Mouse (Mus musculus): ENCODE results near the gene Gm28635. TPM values are rescaled to one million over a fixed set of nuclear protein-coding genes. Genes with fewer than 3 reads are reported as not detected.
"Not testable (repeated sequence)": the region's sequence is repeated elsewhere in the genome, so short reads cannot be mapped to it uniquely, and the experiment has no call there.

Gene Gm28635
- polyA plus RNA-seq, 1 experiment from 2014 or later = not detected

DNA sequence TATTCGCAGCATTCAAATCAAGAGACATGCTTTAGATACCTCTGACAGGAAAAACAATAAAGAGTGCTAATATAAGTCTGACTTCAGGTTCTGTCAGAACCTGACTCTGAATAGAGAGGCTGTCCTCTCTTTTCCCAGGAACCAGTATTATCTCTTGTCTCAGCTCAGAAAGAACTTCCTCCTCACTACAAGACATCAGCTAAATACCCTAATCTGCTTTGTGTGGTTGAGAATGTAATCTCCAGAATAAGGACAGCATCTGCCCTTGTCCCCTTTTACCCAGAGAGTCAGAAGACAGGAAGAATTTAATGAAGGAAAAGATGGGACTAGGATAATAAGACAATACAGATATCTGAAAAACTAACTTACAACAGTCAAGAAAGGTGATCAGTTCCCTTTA lies 25.7 kb upstream of the Gm28635 start:
- 88% methylated on average over 1 of the region's 1 CpGs for whole genome bisulfite sequencing
- Histone ChIP-seq H3K9ac (ENCODE audit: low read length) (no peak overlapping the region), H3K9me3 (ENCODE audit: control insufficient read depth, low read length) (no peaks in the 10 kb centered on the region), H3K36me3 (ENCODE audit: control insufficient read depth, insufficient read depth, low read length) (no peaks in the 10 kb centered on the region), H3K4me3 (ENCODE audit: low read depth, low read length) (no peak overlapping the region), H3K27ac (ENCODE audit: low read depth, low read length) (no peak overlapping the region), H3K4me2 (no peak overlapping the region), H3K4me1 (ENCODE audit: control insufficient read depth, insufficient read depth, low read length) (no peaks in the 10 kb centered on the region), H3K27me3 (ENCODE audit: control insufficient read depth, insufficient read depth, low read length) (no peaks in the 10 kb centered on the region)
- DNase-seq (ENCODE audit: low spot score, missing footprints) = no peak
- ATAC-seq (ENCODE audit: low FRiP score) = no peak

DNA sequence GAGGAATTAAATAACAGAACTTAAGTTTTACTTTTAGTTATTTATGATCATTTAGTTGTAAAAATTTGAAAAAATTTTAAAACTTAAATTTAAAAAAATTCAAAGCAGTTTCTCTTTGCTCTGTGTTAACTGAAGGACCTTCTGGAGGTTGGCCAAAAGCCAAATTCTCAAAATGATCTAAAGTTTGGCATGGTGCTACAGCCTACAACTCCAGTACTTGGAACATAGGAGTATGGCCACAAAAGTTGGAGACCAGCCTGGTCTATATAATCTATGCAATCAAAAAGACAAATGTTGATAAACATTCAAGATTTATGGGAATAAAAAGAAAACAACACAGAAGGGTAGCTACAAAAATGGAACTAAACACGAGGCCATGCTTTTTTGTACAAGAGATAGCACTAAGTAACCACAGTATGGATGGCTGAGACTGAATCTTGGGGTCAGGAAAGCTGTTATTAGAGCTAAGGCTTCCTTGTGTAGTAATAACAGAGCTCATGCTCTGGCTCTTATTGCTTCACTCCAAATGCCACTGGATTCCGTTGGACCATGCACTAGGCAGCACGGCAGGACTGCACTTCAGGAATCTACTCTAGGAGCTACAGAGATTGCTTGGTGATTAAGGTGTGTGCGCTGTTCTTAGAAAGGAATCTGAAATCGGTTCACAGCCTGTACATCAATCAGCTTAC lies 17.3 kb upstream of the Gm28635 start:
- Histone ChIP-seq H3K4me1 (ENCODE audit: control insufficient read depth, insufficient read depth, low read length) (no peaks in the 10 kb centered on the region), H3K9me3 (ENCODE audit: control insufficient read depth, low read length) (no peaks in the 10 kb centered on the region), H3K4me2 (no peak overlapping the region), H3K36me3 (ENCODE audit: control insufficient read depth, insufficient read depth, low read length) (peaks cover 13% of the 10 kb centered on the region; the same call in 1 of the 2 replicates), H3K27ac (ENCODE audit: low read depth, low read length) (no peak overlapping the region), H3K9ac (ENCODE audit: low read length) (no peak overlapping the region), H3K27me3 (ENCODE audit: control insufficient read depth, insufficient read depth, low read length) (no peaks in the 10 kb centered on the region), H3K4me3 (ENCODE audit: low read depth, low read length) (no peak overlapping the region)
- no peak for DNase-seq (ENCODE audit: low spot score, missing footprints)
- no peak for ATAC-seq (ENCODE audit: low FRiP score)
- 92% methylated on average over 5 of the region's 5 CpGs for WGBS

DNA sequence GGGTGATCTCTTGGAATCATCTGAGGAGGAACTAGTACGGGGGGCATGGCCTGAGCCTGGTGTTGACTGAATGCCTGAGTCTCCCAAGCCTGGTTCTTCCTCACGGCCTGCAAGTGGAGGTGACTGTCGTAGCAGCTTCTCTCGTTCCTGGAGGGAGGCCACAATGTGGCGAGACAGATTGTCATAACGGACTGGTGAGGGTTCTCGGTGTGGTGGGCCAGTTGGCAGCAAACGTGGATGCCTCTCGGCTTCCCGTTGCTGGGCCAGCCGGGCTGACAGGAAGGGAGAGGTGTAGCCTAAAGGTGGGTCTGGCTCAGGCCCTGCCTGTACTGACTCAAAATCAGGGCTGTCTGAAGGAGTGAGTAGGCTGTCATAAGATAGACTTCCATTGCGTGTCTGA lies 12.2 kb upstream of the Gm28635 start:
- no peak overlapping the region for H3K4me2 ChIP-seq
- no peaks in the 10 kb centered on the region for H3K9me3 ChIP-seq (ENCODE audit: control insufficient read depth, low read length)
- H3K4me3 ChIP-seq (ENCODE audit: low read depth, low read length) = no peak overlapping the region
- H3K27me3 ChIP-seq (ENCODE audit: control insufficient read depth, insufficient read depth, low read length) = no peaks in the 10 kb centered on the region
- 95% methylated on average over 12 of the region's 12 CpGs for WGBS
- H3K9ac ChIP-seq (ENCODE audit: low read length) = no peak overlapping the region
- H3K27ac ChIP-seq (ENCODE audit: low read depth, low read length) = no peak overlapping the region
- DNase-seq (ENCODE audit: low spot score, missing footprints) = no peak
- no peaks in the 10 kb centered on the region for H3K4me1 ChIP-seq (ENCODE audit: control insufficient read depth, insufficient read depth, low read length)
- peaks cover 31% of the 10 kb centered on the region for H3K36me3 ChIP-seq (ENCODE audit: control insufficient read depth, insufficient read depth, low read length)
- 0 out of 2 replicates have a peak, but pooled peaks have one; percentile 30 for ATAC-seq (ENCODE audit: low FRiP score)

DNA sequence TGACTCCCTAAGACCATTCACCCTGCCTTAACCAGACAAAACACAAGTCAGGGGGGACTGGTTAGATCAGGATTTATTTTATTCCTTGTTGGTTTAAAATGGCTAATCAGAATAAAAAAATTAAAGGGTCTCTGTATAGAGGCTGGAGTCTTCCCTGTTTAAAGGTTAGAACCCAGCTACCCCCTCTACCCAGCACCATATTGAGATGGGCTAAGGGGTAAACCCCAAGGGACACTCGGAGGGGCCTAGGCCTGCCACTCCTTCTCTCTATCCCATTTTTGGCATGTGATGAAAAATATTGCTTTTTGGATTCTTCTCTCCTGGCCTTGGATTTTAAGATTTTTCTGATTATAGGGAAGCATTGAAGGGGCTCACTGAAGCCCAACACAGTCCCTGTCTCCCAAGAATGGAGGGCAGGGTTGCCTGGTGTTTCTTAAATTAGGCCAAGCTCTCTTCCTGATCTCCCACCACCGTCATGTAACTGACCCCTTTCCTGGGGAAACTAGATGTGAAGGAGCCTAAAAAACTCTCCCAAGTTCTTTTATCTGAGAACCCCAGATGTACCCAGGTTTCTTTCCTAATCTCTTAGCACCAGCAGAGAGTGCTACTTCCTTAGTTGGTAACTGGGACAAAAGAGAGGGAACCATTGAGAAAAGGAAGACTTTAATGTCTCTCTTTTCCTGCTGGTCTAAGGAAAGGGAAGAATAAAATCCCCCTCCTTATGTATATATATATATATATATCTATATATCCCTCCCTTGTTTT lies 10.4 kb upstream of the Gm28635 start:
- ATAC-seq (ENCODE audit: low FRiP score) (no peak), DNase-seq (ENCODE audit: low spot score, missing footprints) (no peak)
- Histone ChIP-seq H3K9me3 (ENCODE audit: control insufficient read depth, low read length) (no peaks in the 10 kb centered on the region), H3K4me1 (ENCODE audit: control insufficient read depth, insufficient read depth, low read length) (no peaks in the 10 kb centered on the region), H3K27ac (ENCODE audit: low read depth, low read length) (no peak overlapping the region), H3K4me2 (no peak overlapping the region), H3K36me3 (ENCODE audit: control insufficient read depth, insufficient read depth, low read length) (peaks cover 33% of the 10 kb centered on the region), H3K4me3 (ENCODE audit: low read depth, low read length) (no peak overlapping the region), H3K9ac (ENCODE audit: low read length) (no peak overlapping the region), H3K27me3 (ENCODE audit: control insufficient read depth, insufficient read depth, low read length) (no peaks in the 10 kb centered on the region)
- WGBS = 80% methylated on average over 2 of the region's 2 CpGs

DNA sequence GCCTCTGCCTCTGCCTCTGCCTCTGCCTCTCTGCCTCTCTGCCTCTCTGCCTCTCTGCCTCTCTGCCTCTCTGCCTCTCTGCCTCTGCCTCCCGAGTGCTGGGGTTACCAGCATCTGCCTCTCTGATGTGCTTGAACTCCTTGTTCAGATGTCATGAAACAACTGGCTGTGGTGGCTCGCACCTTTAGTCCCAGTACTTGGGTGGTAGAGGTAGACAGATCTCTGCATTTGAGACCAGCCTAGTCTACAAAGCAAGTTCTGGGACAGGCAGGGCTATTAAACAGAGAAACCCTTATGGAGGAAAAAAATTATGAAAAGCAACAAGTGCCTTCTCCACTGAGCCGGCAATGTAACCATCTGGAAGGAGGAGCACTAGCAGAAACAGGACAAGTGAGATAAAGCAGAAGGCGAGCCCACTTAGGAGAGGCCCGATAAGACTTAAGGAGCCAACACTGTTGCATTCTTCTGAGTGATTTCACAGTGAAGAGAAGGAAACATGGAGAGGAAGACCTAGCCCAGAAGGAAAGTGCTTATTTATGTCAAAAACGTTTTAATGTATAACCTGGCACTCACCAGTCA lies 4.9 kb upstream of the Gm28635 start:
- DNase-seq (ENCODE audit: low spot score, missing footprints) (no peak), ATAC-seq (ENCODE audit: low FRiP score) (no peak)
- no peak overlapping the region for H3K4me3 ChIP-seq (ENCODE audit: low read depth, low read length)
- H3K27ac ChIP-seq (ENCODE audit: low read depth, low read length) = no peak overlapping the region
- H3K4me1 ChIP-seq (ENCODE audit: control insufficient read depth, insufficient read depth, low read length) = peaks cover 5% of the 10 kb centered on the region
- peaks cover 11% of the 10 kb centered on the region; the same call in 1 of the 2 replicates for H3K36me3 ChIP-seq (ENCODE audit: control insufficient read depth, insufficient read depth, low read length)
- no peaks in the 10 kb centered on the region for H3K27me3 ChIP-seq (ENCODE audit: control insufficient read depth, insufficient read depth, low read length)
- H3K4me2 ChIP-seq = no peak overlapping the region
- H3K9me3 ChIP-seq (ENCODE audit: control insufficient read depth, low read length) = no peaks in the 10 kb centered on the region
- WGBS = 92% methylated on average over 6 of the region's 6 CpGs
- no peak overlapping the region for H3K9ac ChIP-seq (ENCODE audit: low read length)

DNA sequence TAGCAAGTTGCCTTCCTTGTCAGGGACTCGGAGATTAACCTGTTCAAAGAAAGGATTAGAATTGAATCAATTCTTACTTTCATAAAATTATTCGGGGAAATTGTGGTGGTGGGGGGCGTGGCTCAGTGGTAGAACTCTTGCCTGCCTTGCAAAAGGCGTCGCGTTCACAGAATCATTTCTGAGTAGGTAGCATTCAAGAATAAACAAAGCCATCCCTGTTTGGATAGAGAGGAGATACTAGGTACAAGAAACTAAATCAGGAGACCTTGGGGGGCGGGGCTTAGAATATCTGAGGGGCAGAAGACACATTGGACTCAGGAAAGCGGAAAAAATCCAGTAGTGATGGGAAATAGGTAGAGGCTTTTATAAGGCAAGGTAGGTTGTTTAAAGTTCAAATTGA lies 1.2 kb upstream of the Gm28635 start, which contains the start of gene Tmx2:
Tmx2 (minus strand) TSS at position 125 of the 400 bp plus-strand sequence.
- Histone ChIP-seq H3K27me3 (ENCODE audit: control insufficient read depth, insufficient read depth, low read length) (no peaks in the 10 kb centered on the region), H3K4me1 (ENCODE audit: control insufficient read depth, insufficient read depth, low read length) (peaks cover 9% of the 10 kb centered on the region), H3K9ac (ENCODE audit: low read length) (peak within 1 kb of the TSS; percentile 81), H3K9me3 (ENCODE audit: control insufficient read depth, low read length) (no peaks in the 10 kb centered on the region), H3K4me2 (peak within 1 kb of the TSS; percentile 53), H3K4me3 (ENCODE audit: low read depth, low read length) (peak within 1 kb of the TSS; percentile 85), H3K27ac (ENCODE audit: low read depth, low read length) (peak within 1 kb of the TSS; percentile 17; the same call in 1 of the 2 replicates), H3K36me3 (ENCODE audit: control insufficient read depth, insufficient read depth, low read length) (0 out of 2 replicates have a peak, but pooled peaks cover 6% of the 10 kb centered on the region)
- 18% methylated on average over 8 of the region's 8 CpGs for WGBS
- DNase-seq (ENCODE audit: low spot score, missing footprints) = no peak
- ATAC-seq (ENCODE audit: low FRiP score) = no peak

DNA sequence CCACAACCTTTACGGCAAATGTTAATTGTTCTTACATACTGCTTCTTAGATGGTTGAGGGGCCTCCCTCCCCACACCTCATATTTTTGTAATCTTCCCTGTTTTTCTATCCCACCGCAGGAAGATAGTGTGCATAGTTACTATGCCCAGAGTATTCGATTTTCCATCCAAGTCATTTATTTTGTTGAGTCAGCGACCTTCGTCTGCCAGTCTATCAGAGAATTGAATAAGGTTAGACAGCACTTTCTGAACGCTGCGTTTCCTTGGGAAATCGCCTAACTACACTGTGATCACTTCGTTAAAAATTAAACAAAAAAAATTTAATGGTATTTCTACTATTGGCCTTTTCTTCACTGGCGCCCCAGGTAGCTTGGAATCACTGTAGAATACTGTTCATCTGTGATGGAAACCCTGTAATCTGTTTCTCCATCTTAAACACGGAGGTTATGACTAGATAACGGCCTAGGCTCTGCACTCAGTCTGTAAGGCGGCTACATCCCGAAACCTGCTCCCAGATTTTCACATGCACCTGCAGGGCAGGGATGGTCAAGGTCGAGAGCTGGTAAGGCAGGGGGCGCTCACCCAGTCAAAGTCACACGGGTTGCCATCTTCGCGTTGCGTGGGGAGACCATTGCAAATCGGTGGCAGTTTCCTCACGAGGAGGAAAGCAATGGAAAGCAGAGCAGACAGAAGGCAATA lies 422 bp downstream of the Gm28635 start:
- DNase-seq (ENCODE audit: low spot score, missing footprints) = peak; percentile 90

DNA sequence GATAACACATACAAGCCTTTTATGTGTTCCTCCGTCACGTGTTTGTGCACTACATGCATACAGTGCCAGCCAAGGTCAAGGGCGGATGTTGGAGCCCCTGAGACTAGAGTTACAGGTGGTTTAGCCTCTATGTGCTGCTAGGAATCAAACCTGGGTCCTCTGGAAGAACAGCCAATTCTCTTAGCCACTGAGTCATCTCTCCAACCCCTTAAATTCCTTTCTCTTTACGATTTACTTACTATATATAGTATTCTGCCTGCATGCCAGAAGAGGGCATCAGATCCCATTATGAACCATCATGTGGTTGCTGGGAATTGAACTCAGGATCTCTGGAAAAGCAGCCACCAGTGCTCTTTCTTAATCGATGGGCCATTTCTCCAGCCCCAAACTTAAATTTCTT lies 6.3 kb downstream of the Gm28635 start:
- ATAC-seq (ENCODE audit: low FRiP score) = 0 out of 2 replicates have a peak, but pooled peaks have one; percentile 0
- H3K27ac ChIP-seq (ENCODE audit: low read depth, low read length) = not testable (repeated sequence)

More for the DNA sequence above, 422 bp downstream of the Gm28635 start:
- Histone ChIP-seq H3K27ac (ENCODE audit: low read depth, low read length) (peak overlapping the region; percentile 14; the same call in 1 of the 2 replicates), H3K4me2 (peak overlapping the region; percentile 73), H3K4me1 (ENCODE audit: control insufficient read depth, insufficient read depth, low read length) (peaks cover 9% of the 10 kb centered on the region), H3K27me3 (ENCODE audit: control insufficient read depth, insufficient read depth, low read length) (no peaks in the 10 kb centered on the region), H3K4me3 (ENCODE audit: low read depth, low read length) (peak overlapping the region; percentile 65), H3K36me3 (ENCODE audit: control insufficient read depth, insufficient read depth, low read length) (peaks cover 6% of the 10 kb centered on the region; the same call in 1 of the 2 replicates), H3K9me3 (ENCODE audit: control insufficient read depth, low read length) (no peaks in the 10 kb centered on the region), H3K9ac (ENCODE audit: low read length) (peak overlapping the region; percentile 71)
- ATAC-seq (ENCODE audit: low FRiP score) = peak; percentile 60
- WGBS = 10% methylated on average over 22 of the region's 22 CpGs

More for the DNA sequence above, 6.3 kb downstream of the Gm28635 start:
- not testable (repeated sequence) for H3K9me3 ChIP-seq (ENCODE audit: control insufficient read depth, low read length); H3K36me3 ChIP-seq (ENCODE audit: control insufficient read depth, insufficient read depth, low read length); DNase-seq (ENCODE audit: low spot score, missing footprints); H3K4me3 ChIP-seq (ENCODE audit: low read depth, low read length); H3K4me1 ChIP-seq (ENCODE audit: control insufficient read depth, insufficient read depth, low read length); H3K9ac ChIP-seq (ENCODE audit: low read length); H3K27me3 ChIP-seq (ENCODE audit: control insufficient read depth, insufficient read depth, low read length)
- peak overlapping the region; percentile 56; the same call in 1 of the 2 replicates for H3K4me2 ChIP-seq
- WGBS = 77% methylated on average over 4 of the region's 5 CpGs

All from midbrain, embryonic 11.5 days (tissue).